Mouse (Mus musculus) ovary, postnatal 14 days (tissue): ENCODE measurements around the gene Tbc1d32.

ENCODE experiments used
- DNase-seq: peaks from one replicate; pipeline ENCODE4 v3.0.0; 2022; ENCODE audit warnings: low spot score

Gene Tbc1d32

DNA sequence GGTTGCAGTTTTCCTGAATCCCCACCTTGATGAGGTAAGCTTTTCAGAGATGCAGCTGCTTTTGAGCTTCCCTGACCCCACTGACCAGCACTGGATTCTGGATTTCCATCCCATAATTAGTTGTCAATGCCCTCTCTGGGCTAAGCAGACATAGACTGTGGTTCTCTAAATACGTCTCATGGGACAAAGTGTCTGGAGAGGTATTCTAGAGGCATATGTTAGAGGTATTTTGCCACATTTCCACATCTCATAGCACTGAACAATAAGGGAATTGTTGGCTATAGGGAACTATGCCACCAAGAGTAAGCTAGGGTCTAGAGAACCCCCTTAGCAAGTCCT is 121.5 kb downstream of the Tbc1d32 start:
- DNase-seq = no peak

DNA sequence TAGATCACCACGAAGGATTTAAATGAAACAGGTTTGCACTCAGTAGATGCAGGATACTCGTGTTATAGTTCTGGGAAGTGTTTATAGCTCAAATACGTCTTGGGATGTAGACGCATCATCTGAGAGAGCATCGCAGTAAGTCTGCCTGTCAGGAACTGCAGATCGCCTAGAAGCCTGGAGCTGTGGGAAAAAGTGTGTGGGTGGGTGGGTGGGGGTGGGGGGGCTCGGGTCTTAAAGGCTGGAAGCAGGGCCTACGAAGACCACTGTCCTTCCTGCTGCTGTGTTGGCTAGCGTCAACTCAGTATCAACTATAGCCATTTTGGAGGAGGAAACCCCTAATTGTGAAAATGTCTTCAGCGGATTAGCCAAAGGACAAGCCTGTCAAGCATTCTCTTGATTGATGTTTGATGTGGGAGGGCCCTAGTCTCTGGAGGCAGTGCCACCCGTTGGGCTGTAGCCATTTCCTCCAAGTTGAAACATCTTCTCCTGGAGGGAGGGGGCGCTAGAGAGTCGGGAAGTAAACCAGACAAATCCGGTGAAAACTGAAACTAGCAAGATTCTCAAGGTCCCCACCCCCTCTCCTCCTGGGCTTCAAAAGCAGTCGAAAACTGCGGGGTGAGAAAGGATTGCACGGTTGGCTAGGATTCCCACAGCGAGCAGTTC is 122.0 kb downstream of the Tbc1d32 start, which contains the start of gene Msl3l2:
Gene Msl3l2, plus strand, starts transcription at position 585 of the 663 bp plus-strand sequence.
- peak; percentile 87 for DNase-seq

DNA sequence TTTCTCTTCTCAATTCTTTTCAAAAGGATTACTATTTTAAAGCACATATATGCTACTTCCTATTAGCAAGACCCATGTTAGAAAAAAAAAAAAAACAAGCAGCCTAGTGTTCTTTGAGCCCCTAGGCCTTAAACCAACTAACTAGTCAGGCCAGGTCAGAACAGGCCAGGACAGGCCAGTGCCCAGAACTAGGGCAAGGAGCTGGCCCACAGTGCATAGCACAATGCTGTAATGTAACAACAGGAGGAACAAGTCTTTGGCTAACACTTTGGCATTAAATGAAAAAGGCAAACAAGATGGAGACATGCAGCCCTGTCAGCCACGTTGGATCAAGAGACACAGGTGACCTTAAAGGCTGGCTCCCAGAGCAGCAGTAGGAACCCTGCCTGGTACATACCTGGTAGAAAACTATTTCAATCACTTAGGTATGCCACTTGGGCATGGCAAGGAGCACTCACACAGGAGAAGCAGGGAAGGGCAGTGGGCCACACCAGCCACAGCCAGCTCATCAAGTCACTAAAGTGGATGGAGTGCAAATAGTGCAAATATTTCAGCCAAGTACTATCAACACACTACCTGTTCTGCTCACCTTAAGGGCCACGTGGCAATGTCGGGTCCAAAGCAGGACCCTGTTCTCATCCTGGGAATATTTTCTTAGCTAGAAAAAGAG is 128.7 kb downstream of the Tbc1d32 start:
- no peak for DNase-seq

DNA sequence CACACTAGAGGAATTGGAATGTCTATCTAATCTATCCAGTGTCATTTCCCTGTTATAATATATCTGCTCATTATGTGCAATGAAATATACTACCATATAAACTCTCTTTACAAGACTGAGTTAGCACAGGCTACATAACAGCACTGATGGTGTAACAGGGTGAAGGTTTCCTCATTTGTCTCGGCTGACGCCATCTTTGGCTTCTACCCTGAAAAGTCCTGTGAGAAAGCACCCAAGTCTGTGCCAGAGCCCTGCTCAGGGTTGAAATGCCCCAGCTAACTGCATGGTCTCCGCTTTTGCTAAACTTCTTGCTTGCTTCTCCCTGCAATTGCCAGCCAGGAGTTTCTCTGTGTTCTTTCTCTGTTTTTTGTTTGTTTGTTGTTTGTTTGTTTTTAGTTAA is 129.4 kb downstream of the Tbc1d32 start:
- no peak for DNase-seq

DNA sequence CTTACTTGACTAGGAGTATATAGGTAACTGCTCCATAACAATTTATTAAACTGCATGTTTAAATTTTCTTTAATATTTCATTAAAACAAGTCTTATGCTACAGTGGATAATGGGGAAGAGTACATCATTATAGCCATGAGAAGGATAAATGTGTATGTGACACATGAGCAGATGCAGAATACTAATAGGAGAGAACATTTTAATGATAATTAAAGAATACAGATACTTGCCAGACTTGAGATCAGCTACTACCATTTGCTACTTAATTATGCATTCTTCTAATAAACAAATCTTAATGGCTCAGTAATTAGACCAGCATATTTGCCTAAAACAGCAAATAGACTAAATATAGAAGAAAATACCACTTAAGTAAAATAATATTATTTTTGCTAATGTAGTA is 131.7 kb downstream of the Tbc1d32 start:
- DNase-seq = no peak

DNA sequence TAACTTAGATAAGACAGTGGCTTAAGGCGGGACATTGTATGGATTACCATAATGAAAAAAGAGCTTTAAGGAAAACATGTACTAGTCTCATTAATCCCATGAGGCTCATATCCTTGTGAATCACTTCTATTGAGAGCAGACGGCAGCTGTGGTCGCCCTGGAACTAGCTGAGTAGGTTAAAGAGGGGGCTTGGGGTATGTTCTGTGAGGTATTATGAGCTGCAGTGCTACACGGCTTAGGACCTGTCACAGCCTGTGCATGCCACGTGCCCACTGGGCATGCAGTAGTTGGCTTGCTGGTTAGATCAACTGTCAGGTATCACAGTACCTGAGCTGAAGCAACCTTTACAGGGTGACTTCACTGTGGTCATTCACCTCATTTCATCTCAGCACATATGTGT is 133.9 kb downstream of the Tbc1d32 start:
- DNase-seq = no peak

DNA sequence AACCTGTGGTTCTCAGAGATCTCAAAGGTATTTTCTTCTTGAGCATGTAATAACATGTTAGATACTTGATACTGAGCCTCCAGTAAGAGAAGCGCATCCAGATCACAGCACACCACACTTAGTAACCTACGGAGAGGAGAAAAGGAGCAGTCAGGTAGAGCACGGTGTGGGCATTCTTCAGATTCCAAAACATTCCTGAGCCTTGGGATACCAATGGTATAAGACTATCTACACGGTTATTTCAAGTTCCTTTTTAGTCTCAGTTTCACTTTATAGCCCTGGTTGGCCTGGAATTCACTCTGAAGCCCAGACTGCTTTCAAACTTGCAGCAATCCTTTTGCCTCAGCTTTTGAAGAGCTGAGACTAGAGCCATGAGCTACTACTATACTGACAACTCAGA is 138.8 kb downstream of the Tbc1d32 start:
- DNase-seq = no peak

DNA sequence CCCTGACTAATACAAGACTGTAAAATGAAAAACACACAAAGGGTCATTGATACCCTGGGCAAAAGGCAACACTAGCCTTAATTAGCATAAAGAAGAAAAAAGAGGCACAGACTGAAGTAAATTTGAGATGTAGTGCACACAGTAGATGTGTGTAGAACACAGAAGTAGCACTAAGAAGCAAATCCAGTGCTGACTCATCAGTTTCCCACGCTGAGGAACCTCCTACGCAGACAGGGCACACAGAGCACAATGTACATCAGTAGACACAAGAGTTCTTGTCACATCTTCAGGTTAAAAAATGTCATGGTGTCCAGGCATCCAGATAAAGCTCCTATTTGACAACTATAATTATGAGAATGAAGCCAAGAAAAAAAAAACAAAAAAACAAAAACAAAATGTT is 165.7 kb downstream of the Tbc1d32 start:
- no peak for DNase-seq

DNA sequence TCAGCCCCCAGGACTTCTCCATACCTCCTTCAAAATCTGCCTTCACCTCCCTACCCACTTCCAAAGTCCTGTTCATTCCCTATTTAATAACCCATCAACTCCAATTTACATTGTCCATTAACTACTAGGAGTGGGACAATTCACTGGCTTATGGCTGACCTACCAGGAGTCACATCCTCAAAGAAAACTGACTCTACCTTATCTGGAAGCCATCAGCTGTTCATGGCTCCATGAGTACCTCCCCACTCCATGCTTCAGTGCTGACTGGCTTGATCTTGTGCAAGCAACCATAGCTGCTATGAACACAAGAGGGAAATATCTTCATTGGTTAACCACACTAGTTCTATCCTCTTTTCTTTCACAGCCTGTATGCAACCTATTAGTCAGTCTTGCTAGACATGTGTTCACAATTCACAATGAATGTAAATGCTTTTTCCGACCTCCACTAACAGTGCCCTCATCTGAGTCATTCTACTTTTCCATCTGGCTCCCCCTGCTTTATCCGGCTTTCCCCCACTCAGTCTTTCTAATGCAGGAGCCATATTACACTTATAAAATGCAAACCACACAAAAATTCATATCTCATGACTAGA is 167.2 kb downstream of the Tbc1d32 start:
- DNase-seq = no peak

DNA sequence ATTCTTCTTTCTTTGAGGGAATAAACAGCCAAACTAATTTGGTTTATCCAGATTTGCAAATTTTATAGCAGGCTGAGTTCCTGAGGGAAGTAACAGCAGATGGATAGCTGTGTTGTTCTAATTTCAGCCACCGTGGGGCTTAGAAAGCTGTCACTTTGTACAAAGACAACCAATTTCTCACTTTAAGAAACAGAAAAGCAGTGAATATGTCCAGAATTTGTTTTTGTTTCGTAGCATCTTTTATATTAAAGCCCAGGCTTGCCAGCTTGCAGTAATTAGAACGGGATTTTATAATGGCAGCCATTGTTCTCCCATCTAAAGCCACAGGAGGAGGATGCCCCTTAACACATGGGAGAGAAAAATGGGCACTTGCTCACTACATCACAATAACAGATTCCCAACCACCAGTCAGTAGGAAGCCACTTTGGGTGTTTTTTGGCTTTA is 169.5 kb downstream of the Tbc1d32 start:
- DNase-seq = no peak

DNA sequence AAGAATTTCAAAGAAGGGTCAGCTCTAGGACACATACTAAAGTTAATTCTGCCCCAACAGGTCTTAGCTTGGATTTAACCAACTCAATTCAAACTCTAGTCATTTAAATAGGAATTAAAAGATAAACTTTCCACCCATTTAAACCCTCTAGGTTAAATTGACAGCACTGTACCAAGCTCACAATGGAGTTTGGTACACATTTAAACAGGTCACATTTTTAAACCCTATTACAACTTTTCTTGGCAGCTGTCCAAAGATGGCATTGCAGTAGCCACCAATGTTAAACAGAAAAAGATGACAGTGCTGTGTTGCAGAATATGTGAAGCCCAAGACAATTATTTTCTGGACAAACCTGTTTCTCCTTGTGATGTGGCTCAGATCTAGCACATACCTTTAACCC is 203.1 kb downstream of the Tbc1d32 start:
- DNase-seq = no peak

DNA sequence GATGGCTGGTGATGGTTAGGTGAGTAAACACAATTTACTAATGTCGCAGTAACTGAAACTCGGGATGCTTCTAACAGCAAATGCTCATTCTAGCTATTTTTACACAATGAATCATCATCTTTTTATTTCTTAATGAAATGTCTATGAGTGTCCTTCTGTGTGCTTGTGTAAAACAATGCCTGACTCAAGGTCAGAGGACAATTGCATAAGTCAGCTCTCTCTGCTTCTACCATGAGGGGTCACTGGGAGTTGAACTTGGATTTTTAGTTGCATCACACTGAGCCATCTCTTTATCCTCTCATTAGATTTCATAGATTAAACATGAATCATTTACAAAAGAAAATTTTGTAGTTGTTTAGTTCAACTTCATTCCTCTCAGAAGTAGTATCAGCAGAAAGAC is 203.9 kb downstream of the Tbc1d32 start:
- DNase-seq = no peak

DNA sequence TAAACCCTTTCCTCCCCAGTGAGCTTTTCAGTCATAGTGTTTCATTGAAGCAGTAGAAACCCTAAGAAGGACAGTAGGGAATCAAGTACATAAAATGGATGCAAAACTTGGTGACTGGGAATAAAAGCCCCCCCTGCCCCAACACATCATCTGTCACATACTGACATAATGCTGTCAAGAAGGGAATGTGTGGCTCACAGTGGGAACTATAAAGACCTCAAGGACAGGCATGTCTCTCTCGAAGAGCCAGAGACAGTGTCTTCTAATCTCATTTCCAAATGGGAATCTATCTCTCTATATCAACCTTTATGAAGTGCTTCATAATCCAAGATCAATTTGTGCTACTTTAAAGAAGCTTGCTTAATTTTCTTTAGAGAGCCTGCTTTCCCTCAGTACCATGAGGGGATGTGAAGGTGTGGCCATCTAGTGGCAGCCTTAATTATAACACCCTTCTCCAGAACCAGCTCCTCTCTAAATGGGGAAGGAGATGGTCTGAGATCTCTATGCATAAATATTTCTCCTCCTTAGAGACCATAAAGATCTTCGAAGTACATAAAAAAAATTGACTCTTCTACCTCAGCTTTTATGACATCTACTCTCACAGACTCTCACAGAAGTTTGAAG is 248.5 kb downstream of the Tbc1d32 start:
- peak; percentile 51 for DNase-seq

DNA sequence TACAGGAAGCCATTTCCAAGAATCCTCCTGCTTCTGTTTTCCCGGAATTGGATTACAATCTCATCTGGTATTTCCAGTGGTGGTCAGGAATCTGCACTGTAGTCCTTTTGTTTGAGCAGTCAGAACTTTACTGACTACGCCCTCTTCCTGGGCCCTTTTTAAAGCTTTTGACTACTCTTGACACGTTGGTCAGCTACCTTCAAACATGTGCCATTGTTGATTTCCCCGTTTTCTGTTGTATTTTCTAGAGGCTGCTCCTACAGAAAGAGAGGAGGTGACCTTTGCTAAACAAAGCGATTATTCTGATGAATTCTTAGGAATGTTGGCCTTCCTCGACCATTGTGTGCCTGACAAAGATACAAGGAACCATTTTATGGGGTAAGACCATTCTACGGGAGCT is 250.5 kb downstream of the Tbc1d32 start:
- DNase-seq = no peak
